Mouse (Mus musculus): ENCODE results near the gene Lactbl1.

DNA sequence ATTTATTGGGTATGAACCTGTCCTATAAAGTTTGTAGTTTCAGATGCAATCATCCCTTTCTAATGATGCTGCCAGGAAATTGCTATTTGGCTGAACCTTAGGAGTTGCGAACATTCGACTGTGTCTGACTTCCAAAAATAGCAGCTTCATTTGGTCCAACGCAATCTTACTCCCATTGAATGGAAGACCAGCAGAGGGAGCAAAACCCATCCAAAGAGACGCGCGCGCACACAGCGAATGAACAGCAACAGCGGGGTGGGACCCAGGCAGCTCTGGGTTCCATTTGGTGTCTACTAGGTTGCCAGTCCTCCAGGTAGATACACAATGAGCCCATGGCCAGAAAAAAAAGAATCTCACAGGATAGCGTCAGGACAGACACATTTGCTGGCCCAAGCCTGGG is 45.3 kb downstream of the Lactbl1 start:
- TF ChIP-seq CTCF (conservative IDR thresholded peaks at IDR 0.05; ENCODE audit: insufficient read depth, insufficient read length, low read depth, low read length) (no peak), POLR2A (IDR thresholded peaks at IDR 0.05; ENCODE audit: low read depth, low read length) (no peak)
